Mouse (Mus musculus) T-helper 17 cell (primary cell): ENCODE data around the gene Mrpl58.

Experiments used
- in situ Hi-C, 2 experiments: fragments of 300-600 bp; cut with MboI, MseI; formaldehyde crosslinking; loops; 1 replicate in 1 of 2; 2 replicates in 1 of 2; pipeline ENCODE4 v1.15.1; 2025; ENCODE audit warnings: high pct_unique_total_duplicates in 2 of 2

The Mrpl58 gene

GRCm38 (mm10) chr11:115403338-115404124, at the start of gene Mrpl58:
Gene Mrpl58, plus strand, starts transcription at chr11:115403752.
- in situ Hi-C loops: loop anchor here in 1 of 2 experiments (25.0 kb wide), 1 partner anchor 1741 kb away; the partner anchor contains the start of gene Slc39a11

GRCm38 (mm10) chr11:115354183-115354582, 49.4 kb upstream of the Mrpl58 start:
- in situ Hi-C loops: no loop called here

GRCm38 (mm10) chr11:115358468-115358867, 45.1 kb upstream of the Mrpl58 start:
- in situ Hi-C loops: loop anchor here (5.0 kb wide), 2 partner anchors 36 to 114 kb away; partner anchors contain the start of gene Ush1g (in 2 of the 2)

GRCm38 (mm10) chr11:115359293-115359692, 44.3 kb upstream of the Mrpl58 start:
- in situ Hi-C loops: loop anchor here (5.0 kb wide), 2 partner anchors 37 to 113 kb away; partner anchors contain the start of gene Ush1g (in 2 of the 2)

- in situ Hi-C loops: loop anchor here (5.0 to 10.0 kb wide), 3 partner anchors 37 to 115 kb away; partner anchors contain the start of genes Ush1g (in 2 of the 2) and Armc7 (in 1 of the 2)
Observed at GRCm38 (mm10) chr11:115359726-115360125, 43.8 kb upstream of the Mrpl58 start.

DNA sequence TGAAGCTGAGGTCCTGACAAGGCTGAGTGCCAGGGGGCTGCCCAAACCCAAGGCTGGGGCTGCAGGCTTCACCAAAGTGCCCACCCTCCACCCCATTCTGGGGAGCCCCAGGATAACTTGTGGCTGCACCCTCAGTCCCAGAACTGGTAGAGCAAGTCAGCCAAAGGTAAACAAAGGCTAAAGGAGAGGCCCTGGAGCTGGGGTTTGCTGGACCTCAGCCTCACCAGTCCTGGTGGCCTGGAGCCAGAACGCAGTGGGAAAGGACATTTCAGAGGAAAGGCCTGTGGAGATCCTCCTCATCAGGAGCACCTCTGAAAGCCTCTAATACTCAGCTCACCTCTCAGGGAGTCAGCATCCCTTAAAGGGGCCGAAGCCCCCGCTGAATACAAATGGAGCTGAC, 39.4 kb upstream of the Mrpl58 start:
- in situ Hi-C loops: loop anchor here in 1 of 2 experiments (10.0 kb wide), 1 partner anchor 111 kb away; the partner anchor contains the start of gene Armc7

GRCm38 (mm10) chr11:115366039-115366705, 37.4 kb upstream of the Mrpl58 start:
- in situ Hi-C loops: loop anchor here in 1 of 2 experiments (10.0 kb wide), 1 partner anchor 109 kb away; the partner anchor contains the start of gene Armc7

- in situ Hi-C loops: loop anchor here in 1 of 2 experiments (10.0 kb wide), 1 partner anchor 108 kb away; the partner anchor contains the start of gene Armc7
Observed at GRCm38 (mm10) chr11:115366706-115367394, 36.7 kb upstream of the Mrpl58 start.

DNA sequence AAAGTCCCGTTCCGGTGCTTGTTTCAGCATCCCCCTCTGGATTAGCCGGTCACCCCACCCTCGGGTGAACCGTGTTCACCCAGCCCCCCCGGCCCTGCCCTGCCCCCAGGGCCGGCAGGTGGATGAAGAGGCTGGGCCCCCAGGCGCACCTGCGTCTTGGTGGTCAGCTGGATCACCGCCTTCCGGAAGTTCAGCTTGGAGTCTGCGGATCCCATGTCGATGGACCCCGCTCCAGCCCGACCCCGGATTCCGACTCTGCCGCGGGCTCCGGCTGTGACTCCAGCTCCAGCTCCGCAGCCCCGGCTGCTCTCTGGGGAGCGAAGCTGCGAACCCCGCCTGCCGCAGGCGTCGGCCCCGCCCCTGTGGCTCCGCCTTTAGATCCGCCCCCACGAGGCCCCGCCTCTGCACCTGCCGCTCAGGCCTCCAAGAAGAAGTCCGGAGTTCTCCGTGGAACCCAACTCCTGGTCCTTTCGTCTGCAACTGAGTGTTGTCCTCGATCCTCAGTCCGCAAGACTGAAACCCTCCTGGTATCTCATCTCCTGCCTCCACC, 36.1 kb upstream of the Mrpl58 start, which contains the start of gene Hid1:
Hid1 (minus strand) TSS at position 362 of the 550 bp plus-strand sequence.
- in situ Hi-C loops: loop anchor here in 1 of 2 experiments (10.0 kb wide), 1 partner anchor 107 kb away; the partner anchor contains the start of gene Armc7

- in situ Hi-C loops: no loop called here
Observed at GRCm38 (mm10) chr11:115370368-115370767, 33.2 kb upstream of the Mrpl58 start.

GRCm38 (mm10) chr11:115371354-115371753, 32.2 kb upstream of the Mrpl58 start:
- in situ Hi-C loops: no loop called here

- in situ Hi-C loops: no loop called here
Observed at GRCm38 (mm10) chr11:115372015-115372414, 31.5 kb upstream of the Mrpl58 start.

- in situ Hi-C loops: no loop called here
Observed at GRCm38 (mm10) chr11:115372737-115373136, 30.8 kb upstream of the Mrpl58 start.

GRCm38 (mm10) chr11:115373805-115374694, 29.5 kb upstream of the Mrpl58 start:
- in situ Hi-C loops: no loop called here

DNA sequence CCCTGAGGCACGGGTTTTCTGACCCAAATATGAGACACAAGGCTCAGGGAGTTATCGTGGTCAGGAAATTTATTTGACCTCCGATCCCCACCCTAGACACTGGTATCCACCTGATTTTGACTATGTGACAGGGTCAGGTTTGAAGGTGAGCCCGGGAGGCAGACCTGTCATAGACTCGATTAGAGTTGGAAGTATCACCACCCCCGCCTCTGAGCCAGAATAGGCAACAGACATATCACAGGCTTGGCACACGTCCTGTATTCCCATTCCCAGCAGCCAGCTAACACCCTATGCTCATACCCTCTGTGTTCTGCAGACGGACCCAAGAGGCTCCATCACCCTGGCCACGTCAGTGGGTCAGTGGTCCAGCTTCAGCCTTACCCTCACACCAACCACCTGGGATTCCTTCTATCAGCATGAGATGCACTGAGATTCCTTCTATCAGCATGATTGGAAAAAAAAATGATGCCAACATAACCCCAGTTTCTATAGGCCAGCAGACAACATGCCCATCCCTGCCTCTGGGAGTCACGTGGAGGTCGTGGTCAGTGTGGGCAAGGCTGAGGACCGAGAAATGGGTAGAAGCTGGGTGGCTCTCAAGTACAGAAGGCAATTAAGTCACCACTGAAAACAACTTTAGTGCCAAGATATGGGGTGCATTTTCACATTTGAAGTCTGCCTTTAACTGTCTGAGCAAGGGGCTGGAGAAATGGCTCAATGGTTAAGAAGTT, 28.7 kb upstream of the Mrpl58 start:
- in situ Hi-C loops: no loop called here

DNA sequence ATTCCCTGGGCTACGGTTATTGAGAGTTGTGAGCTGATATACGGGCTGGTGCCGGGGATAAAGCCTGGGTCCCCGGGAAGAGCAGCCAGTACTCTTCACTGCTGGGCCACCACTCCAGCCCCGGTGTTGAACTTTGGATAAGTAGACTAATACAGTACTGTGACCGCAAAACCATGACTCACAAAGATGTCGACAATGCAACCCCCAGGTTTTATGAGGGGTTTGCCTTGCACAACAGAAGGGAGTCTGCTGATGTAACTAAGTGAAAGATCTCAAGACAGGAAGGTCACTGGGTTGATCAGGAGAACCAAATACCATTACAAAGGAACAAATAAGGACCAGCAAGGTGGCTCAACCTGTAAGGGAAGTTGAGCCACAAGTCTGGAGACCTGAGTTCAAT, 26.8 kb upstream of the Mrpl58 start:
- in situ Hi-C loops: no loop called here

DNA sequence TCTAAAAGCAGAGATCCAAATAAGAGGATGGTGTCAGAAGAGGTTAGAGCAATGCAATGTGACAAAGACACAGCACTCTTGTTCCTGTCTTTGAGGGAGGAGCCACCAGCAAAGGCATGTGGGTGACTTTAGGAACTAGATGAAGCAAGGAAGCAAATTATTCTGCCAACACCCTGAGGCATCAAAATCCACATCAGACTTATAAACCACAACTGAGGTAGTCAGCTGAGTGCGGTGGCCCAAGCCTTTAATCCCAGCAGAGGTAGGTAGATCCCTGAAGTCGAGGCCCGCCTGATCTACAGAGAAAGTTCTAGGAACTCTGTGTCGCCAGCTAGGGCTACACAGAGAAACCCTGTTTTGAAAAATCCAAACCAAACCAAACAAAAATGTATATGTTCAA, 26.3 kb upstream of the Mrpl58 start:
- in situ Hi-C loops: no loop called here

- in situ Hi-C loops: no loop called here
Observed at GRCm38 (mm10) chr11:115377854-115378253, 25.7 kb upstream of the Mrpl58 start.

DNA sequence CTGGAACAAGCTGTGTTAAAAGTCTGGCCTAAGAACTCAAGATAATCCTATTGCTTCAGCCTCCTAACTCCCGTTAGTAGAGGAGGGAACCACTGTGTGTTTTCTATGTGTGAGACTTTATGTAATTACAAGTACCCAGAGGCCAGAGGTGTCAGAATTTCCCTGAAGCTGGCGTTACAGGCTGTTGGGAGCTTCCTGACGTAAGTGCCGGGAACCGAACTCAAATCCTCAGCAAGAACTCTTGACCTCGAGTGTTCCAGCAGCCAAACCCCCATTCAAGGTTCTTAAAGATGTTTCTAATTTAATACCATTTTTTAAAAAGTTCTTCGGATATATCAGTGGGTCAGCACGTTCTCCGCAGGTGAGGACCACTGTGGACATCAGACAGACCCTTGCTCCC, 22.3 kb upstream of the Mrpl58 start:
- in situ Hi-C loops: no loop called here
